Mouse (Mus musculus) kidney, embryonic 14.5 days (tissue): ENCODE data around the gene Fbxl18. TPM values are rescaled to one million over a fixed set of nuclear protein-coding genes. Genes with fewer than 3 reads are reported as not detected.
A peak's percentile ranks its signal among the peaks of the same experiment; 100 is the strongest.
"Not testable (repeated sequence)": the region's sequence is repeated elsewhere in the genome, so short reads cannot be mapped to it uniquely, and the experiment has no call there.

Experiments used
- ATAC-seq: fragments of 200-750 bp; cut with Nextera tagmentation; 2 replicates; pipeline ENCODE4 v1.8.0; 2017; ENCODE audit warnings: moderate number of reproducible peaks, mild to moderate bottlenecking, moderate TSS enrichment, moderate library complexity; ENCODE audit not compliant: low FRiP score, low TSS enrichment
- H3K27ac ChIP-seq: fragments of 300-500 bp; sonication (generic); 2 replicates; pipeline ENCODE4 v1.5.1; 2014; ENCODE audit warnings: low read depth, mild to moderate bottlenecking, low read length, moderate library complexity, mixed read lengths
- H3K27me3 ChIP-seq: fragments of 300-500 bp; sonication (generic); 2 replicates; pipeline ENCODE4 v1.6.1; 2014; ENCODE audit warnings: mild to moderate bottlenecking, low read length; ENCODE audit not compliant: control insufficient read depth, insufficient read depth
- H3K36me3 ChIP-seq: fragments of 300-500 bp; sonication (generic); 2 replicates; pipeline ENCODE4 v1.6.1; 2014; ENCODE audit warnings: low read length, mixed read lengths; ENCODE audit not compliant: control insufficient read depth, insufficient read depth
- H3K4me1 ChIP-seq: fragments of 300-500 bp; sonication (generic); 2 replicates; pipeline ENCODE4 v1.6.1; 2014; ENCODE audit warnings: low read length, mixed read lengths; ENCODE audit not compliant: control insufficient read depth, insufficient read depth
- H3K4me2 ChIP-seq: fragments of 300-500 bp; sonication (generic); replicated peaks from 2 replicates; pipeline ENCODE4 v1.6.1; 2014; ENCODE audit warnings: low read depth, mild to moderate bottlenecking, low read length
- H3K4me3 ChIP-seq: fragments of 300-500 bp; sonication (generic); 2 replicates; pipeline ENCODE4 v1.5.1; 2014; ENCODE audit warnings: mild to moderate bottlenecking, low read length
- H3K9ac ChIP-seq: fragments of 300-500 bp; sonication (generic); 2 replicates; pipeline ENCODE4 v1.6.1; 2014; ENCODE audit warnings: low read depth, mild to moderate bottlenecking, low read length, moderate library complexity
- H3K9me3 ChIP-seq: fragments of 300-500 bp; sonication (generic); 2 replicates; pipeline ENCODE4 v1.6.1; 2016; ENCODE audit warnings: low read length; ENCODE audit not compliant: control insufficient read depth
- WGBS: fragments of 180-500 bp; shearing (Covaris S2); extraction: QIAGEN DNeasy Blood & Tissue Kit; methylation state at CpG from one replicate; pipeline ENCODE4 v1.1.7; 2014; 5-methylcytosine and 5-hydroxymethylcytosine counted together
- polyA plus RNA-seq: library from polyadenylated mRNA; unstranded; fragments of >200 nt; fragmentation: Nextera tagmentation; extraction: Ambion mirVana; gene quantifications from 2 replicates; pipeline ENCODE4 v1.2.1, GENCODE M21; 2014

Fbxl18 gene
- polyA plus RNA-seq, 1 experiment from 2014 or later, result 14.6 TPM

DNA sequence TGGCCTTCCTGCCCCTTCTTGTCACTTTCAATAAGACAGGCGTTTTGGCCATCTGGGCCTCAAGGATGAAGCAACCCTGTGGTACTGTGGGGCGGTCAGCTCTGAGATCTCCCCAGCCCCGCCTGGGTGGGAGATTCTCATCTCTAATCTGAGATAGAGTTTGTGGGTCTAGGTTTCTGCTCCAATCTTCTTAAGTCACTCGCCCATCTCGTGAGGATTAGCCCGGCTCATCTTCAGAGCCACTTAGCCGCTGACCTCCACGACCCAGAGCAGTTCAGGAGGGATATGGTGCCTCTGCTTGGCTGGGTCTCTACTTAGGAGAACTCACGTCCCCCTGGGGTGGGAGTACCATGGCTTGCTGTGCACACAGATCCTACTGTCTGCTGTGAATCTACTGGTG, 44.7 kb downstream of the Fbxl18 start:
- no peak for ATAC-seq
- 69% methylated on average over 9 of the region's 9 CpGs for WGBS
- Histone ChIP-seq H3K27ac (no peak overlapping the region), H3K9me3 (0 out of 2 replicates have a peak, but pooled peaks cover 2% of the 10 kb centered on the region), H3K27me3 (no peaks in the 10 kb centered on the region), H3K4me2 (no peak overlapping the region), H3K9ac (no peak overlapping the region), H3K36me3 (no peaks in the 10 kb centered on the region), H3K4me1 (no peaks in the 10 kb centered on the region), H3K4me3 (no peak overlapping the region)

DNA sequence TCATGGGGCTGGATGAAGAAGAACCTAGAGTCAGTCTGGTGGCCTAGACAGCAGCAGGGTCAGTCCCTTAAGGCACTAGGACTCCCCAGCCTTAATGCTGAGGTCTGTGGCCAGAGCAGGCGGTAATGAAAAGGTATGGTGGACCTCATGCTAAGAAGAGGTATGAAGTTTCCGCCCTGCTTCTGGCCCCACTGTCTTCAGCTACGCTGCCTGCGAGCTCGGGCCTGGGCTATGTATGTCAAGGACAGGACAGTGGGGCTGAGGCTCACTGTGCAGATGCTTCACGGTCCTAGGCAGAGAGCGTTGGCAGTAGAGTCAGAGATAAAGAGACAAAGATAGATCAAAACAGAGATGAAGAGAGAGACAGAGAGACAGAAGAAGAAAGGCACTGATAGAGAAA, 46.3 kb downstream of the Fbxl18 start:
- Histone ChIP-seq H3K4me1 (no peaks in the 10 kb centered on the region), H3K9me3 (no peaks in the 10 kb centered on the region), H3K4me3 (no peak overlapping the region), H3K9ac (no peak overlapping the region), H3K36me3 (no peaks in the 10 kb centered on the region), H3K4me2 (no peak overlapping the region), H3K27ac (no peak overlapping the region), H3K27me3 (no peaks in the 10 kb centered on the region)
- no peak for ATAC-seq
- WGBS, result 93% methylated on average over 7 of the region's 7 CpGs

DNA sequence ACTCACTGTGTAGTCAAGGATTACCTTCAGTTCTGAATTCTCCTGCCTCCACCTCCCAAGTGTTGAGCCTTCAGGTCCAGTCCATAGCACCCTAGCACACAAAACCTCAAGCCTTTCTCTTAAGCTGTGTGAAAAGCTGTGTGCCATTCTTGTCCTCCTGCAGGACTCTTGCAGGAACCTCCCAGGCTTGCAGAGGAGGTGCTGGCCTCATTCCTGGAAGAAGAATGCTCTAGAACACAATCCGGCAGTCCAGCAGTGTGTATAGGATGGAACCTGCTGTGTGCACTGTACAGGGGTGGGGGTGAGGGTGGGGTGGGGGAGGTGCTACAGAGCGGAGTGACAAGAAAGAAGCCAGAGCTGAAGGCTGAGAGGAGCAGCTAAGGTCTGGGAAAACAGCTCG, 47.1 kb downstream of the Fbxl18 start:
- no peak for ATAC-seq
- Histone ChIP-seq H3K9ac (no peak overlapping the region), H3K9me3 (no peaks in the 10 kb centered on the region), H3K4me2 (no peak overlapping the region), H3K36me3 (no peaks in the 10 kb centered on the region), H3K4me3 (no peak overlapping the region), H3K27me3 (no peaks in the 10 kb centered on the region), H3K4me1 (no peaks in the 10 kb centered on the region), H3K27ac (no peak overlapping the region)
- 61% methylated on average over 3 of the region's 3 CpGs for WGBS

DNA sequence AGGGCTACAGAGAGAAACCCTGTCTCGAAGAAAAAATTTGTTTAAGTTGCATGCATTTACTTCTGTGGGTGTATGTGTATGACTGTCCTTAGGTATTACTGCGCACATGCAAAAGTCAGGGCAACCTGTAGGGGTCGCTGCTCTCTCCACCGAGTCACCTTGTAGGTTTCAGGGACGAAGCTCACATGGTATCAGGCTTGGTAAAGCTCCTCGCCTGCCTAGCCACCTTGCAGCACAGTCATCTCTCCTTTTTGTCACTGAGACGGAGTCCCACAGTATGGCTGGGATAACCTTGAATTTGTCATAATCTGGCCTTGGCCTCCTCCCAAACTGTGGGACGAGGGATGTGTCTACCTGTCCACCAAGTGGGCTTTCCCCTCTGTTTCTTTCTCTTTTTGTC, 50.8 kb downstream of the Fbxl18 start:
- Histone ChIP-seq H3K27me3 (no peaks in the 10 kb centered on the region), H3K27ac (no peak overlapping the region), H3K36me3 (no peaks in the 10 kb centered on the region), H3K4me1 (no peaks in the 10 kb centered on the region; the same call in 1 of the 2 replicates), H3K9ac (no peak overlapping the region), H3K9me3 (no peaks in the 10 kb centered on the region), H3K4me2 (no peak overlapping the region), H3K4me3 (no peak overlapping the region)
- 64% methylated on average over 8 of the region's 8 CpGs for WGBS
- no peak for ATAC-seq

DNA sequence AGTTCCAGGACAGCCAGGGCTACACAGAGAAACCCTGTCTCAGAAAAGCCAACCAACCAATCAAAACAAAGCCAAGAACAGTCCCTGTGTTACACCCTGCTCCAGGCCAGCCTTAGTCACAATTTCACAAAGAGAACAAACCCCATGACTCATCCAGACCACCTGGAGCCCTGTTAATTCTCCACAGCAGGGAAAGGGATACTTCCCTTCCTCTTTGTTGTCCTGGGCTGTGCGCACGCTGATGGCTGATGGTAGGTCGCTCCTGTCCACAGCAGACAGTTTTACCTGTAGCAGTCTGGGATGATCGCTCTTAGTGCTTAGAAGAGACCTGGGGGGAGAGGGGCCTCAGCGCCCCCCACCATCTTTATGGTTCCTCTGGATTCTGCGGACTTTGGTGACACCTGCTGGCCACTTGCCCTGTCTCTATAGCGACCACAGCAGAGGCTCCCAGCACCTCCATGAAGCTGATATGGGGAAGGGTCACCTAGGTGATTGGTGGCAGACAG, 53.0 kb downstream of the Fbxl18 start:
- ATAC-seq, result peak; percentile 51; the same call in 1 of the 2 replicates
- Histone ChIP-seq H3K27me3 (no peaks in the 10 kb centered on the region), H3K36me3 (no peaks in the 10 kb centered on the region), H3K9me3 (no peaks in the 10 kb centered on the region), H3K27ac (no peak overlapping the region), H3K4me3 (no peak overlapping the region), H3K4me1 (no peaks in the 10 kb centered on the region; the same call in 1 of the 2 replicates), H3K9ac (no peak overlapping the region), H3K4me2 (no peak overlapping the region)
- 23% methylated on average over 7 of the region's 7 CpGs for WGBS

DNA sequence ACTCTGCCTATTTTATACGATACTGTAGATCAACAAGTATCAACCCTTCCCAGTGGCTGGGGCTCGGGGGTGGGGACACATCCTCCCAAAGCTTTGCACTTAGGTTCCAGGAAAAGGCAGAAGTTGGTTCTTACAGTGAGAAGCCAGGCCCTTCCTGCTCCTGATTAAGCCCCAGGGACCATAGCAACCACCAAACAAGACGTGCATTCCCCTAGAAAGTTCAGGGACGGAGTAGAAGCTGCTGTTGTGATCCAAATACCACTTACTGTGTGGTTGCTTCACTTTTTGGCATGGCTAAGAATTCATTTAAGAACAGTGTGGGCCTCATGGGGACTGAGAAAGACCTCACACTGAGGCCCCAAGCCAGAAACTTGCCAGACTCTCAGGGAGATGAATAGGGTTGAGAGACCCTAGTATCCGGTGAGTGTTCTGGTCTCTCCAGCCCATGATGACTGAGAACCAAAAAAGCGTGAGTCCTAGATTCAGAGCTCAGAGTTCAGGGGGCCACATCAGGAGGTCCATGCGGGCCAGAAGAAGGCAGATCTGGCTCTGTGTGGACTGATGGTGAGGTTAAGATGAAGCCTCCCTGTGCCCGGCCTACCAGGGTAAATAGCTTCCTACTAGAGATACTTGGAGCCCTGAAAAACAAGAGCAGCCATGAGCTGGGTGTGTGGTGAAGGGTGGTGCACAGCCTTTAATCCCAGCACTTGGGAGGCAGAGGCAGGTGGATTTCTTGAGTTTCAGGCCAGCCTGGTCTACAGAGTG, 53.7 kb downstream of the Fbxl18 start:
- Histone ChIP-seq H3K36me3 (no peaks in the 10 kb centered on the region), H3K27ac (no peak overlapping the region), H3K4me2 (no peak overlapping the region), H3K9ac (no peak overlapping the region), H3K4me3 (no peak overlapping the region), H3K9me3 (no peaks in the 10 kb centered on the region), H3K27me3 (no peaks in the 10 kb centered on the region), H3K4me1 (no peaks in the 10 kb centered on the region; the same call in 1 of the 2 replicates)
- 76% methylated on average over 8 of the region's 8 CpGs for WGBS
- no peak for ATAC-seq

DNA sequence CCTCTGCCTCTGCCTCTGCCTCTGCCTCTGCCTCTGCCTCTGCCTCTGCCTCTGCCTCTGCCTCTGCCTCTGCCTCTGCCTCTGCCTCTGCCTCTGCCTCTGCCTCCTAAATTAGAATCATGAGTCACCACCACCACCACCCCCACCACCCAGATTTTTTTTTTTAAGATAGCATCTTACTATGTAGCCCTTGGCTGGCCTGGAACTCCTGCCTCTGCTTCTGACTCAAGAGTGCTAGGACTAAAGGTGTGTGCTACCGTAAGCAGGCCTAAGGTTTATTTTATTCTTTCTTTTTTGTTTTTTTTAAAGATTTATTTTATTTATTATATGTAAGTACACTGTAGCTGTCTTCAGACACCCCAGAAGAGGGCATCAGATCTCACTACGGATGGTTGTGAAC, 57.8 kb downstream of the Fbxl18 start:
- not testable (repeated sequence) for ATAC-seq, H3K27me3 ChIP-seq, H3K9ac ChIP-seq, H3K4me1 ChIP-seq, H3K36me3 ChIP-seq, H3K9me3 ChIP-seq, H3K27ac ChIP-seq, H3K4me3 ChIP-seq, H3K4me2 ChIP-seq
- 100% methylated on average over 2 of the region's 2 CpGs for WGBS

DNA sequence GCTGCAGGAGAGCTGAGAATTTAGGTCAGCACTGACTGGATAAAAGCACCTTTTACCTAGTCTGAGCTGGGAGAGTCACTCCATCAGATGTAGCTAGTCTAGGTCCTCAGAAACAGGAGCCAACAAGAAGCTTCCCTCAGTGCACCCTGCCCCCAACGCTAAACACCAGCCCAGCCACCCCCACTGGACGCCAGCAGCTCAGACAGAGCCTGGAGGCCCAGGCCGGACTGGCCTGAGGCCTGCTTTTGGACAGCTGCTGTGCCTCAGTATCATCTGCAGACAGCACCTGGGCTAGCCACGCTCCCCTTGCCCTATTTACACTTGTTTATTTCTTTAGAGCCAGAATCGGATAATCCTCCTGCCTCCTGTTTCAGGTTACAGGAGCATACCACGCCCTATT, 58.3 kb downstream of the Fbxl18 start:
- H3K36me3 ChIP-seq, result no peaks in the 10 kb centered on the region
- H3K4me3 ChIP-seq, result no peak overlapping the region
- H3K27me3 ChIP-seq, result no peaks in the 10 kb centered on the region
- WGBS, result 65% methylated on average over 6 of the region's 6 CpGs
- no peak overlapping the region for H3K4me2 ChIP-seq
- H3K9ac ChIP-seq, result no peak overlapping the region
- no peak overlapping the region for H3K27ac ChIP-seq
- no peaks in the 10 kb centered on the region for H3K4me1 ChIP-seq
- ATAC-seq, result no peak
- peaks cover 5% of the 10 kb centered on the region for H3K9me3 ChIP-seq

DNA sequence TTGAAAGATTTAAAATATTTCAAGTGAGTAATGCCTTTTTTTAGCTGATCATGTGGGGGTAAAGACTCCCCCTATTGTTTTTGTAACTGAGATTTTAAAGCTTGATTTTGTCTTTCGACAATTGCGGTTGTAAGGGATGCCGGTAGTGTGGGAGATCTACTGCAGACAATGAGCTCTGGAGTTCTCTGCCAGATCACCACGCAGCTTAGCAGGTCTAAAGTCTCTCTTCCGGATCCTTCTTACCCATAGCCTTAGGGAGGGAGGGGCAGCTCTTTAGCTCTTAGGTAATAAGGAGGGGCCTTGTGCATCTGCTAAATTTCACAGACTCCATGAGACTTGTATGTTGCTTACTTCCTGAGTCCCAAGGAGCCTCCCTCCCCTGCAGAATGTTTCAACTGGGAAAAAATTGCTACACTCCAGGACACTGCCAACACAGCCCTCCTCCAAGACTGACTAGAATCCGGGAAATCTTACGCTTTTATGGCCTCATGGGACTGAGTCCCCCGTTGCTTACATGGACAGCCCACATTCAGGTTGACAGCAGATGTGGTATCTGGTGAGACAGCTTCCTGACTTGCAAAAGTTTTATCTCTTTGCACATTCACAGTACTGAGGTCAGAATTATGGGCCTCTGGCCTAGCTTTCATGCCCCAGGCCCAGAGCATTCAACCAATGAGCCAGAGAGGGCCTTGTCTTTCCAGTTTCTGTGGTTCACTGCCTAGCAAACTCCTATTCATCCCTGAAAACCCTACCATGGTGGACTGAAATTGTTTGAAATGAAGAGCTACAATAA, 61.4 kb downstream of the Fbxl18 start:
- WGBS, result 71% methylated on average over 8 of the region's 8 CpGs
- ATAC-seq, result no peak
- no peak overlapping the region for H3K4me2 ChIP-seq
- peaks cover 10% of the 10 kb centered on the region for H3K9me3 ChIP-seq
- no peak overlapping the region for H3K4me3 ChIP-seq
- no peaks in the 10 kb centered on the region for H3K4me1 ChIP-seq
- H3K27ac ChIP-seq, result no peak overlapping the region
- H3K36me3 ChIP-seq, result no peaks in the 10 kb centered on the region
- no peak overlapping the region for H3K9ac ChIP-seq
- H3K27me3 ChIP-seq, result no peaks in the 10 kb centered on the region
